Mouse (Mus musculus) thymus, adult 18-20 months (tissue): ENCODE measurements at regions not wholly inside any gene's neighbourhood (a gene's known extent, or its start where the extent isn't known, plus 50 kb on each side); places are given as distances from the start of the nearest gene placed in this dataset.

Experiments used
- DNase-seq, 2 experiments: peaks; one replicate each; pipeline ENCODE4 v3.0.0; 2022; ENCODE audit warnings: mixed read lengths in 2 of 2

GRCm38 (mm10) chr14:120148803-120149202 lies 106.6 kb upstream of the Oxgr1 start:
- DNase-seq, result no peak

GRCm38 (mm10) chr14:120149341-120149741 lies 107.1 kb upstream of the Oxgr1 start:
- no peak for DNase-seq

GRCm38 (mm10) chr14:120150589-120150988 lies 108.4 kb upstream of the Oxgr1 start:
- no peak for DNase-seq

DNA sequence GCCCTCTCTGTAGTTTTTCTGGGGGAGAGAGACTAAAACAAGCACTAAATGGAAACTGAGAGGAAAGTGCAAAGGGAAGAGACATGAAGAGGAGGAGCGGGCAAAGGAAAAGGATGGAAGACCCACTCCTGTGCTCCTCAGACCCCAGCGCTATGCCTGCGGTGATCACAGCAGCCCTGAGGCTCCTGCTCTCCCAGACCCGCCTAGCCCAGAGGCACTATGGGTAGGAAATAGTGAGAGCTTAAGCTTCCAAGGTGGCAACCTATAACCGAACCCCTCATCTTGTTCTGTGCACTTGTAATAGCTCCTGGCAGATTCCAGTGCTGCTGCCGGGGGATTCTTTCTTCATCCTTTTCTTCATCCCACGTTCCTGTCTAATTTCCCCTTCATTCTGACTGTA lies 112.2 kb upstream of the Oxgr1 start:
- DNase-seq, result no peak

- DNase-seq, result no peak
These were observed 111.3 kb upstream of the Mbnl2 start for GRCm38 (mm10) chr14:120164184-120164583.

- DNase-seq, result no peak
These were observed 109.9 kb upstream of the Mbnl2 start for GRCm38 (mm10) chr14:120165496-120166045.

- no peak for DNase-seq
These were observed 104.7 kb upstream of the Mbnl2 start for GRCm38 (mm10) chr14:120170733-120171132.

DNA sequence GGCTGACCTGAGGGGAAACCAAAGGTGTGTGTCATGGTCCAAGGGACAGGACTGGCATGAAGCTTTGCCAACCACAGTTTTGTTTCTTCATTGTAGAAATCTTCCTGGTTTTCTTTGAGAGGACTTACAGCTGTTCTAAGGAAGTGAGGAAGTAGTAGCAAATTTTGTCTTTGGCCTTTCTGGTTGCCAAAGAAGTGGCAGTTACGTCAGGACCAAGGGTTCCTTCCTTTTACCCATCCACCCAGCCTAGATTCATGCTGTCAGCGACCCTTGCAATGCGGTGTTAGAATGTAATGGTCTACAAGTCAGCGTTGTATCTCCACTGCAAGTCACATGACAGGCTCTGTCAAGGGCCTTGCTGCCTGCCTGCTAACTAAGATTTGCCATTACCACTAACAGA lies 103.4 kb upstream of the Mbnl2 start:
- DNase-seq, result no peak

GRCm38 (mm10) chr14:120172844-120173243 lies 102.6 kb upstream of the Mbnl2 start:
- no peak for DNase-seq

GRCm38 (mm10) chr14:120174615-120175014 lies 100.9 kb upstream of the Mbnl2 start:
- DNase-seq, result no peak

DNA sequence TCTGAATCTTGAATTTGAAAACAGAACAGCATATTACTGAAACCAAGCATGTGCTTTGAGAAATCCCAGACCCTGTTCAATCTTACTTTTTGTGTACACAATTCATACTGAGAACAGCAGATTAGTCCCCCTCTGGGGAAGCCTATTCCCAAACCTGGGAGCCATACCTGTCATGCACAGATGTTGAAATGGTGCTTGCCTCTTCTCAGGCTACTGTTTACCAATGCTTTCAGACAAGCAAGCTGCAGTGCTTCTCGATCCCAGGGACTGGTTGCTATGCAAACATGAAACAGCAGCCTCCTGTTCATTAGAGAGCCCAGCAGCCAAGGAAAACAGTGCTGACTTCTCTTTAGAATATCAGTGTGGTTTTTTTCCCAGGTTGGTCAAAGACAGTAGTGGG lies 80.3 kb upstream of the Mbnl2 start:
- no peak for DNase-seq

DNA sequence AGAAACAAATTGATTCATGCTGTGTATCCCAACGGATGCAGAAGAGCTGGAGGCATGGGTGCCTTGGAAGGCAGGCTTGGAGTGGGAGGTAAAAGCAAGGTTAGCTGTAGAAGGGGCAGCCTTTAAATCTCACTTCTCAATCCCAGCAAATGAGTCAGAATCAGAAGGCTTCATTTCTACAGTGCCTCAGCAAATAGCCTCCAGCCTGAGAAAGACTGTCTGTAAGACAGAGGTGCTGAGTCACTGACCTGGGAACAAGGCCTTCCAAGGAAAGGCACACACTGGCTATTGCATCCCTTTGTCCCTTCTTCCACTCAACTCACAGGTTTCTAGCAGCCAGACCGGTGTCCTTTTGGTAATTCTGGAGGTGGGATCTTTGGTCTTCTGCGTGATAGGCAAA lies 63.7 kb upstream of the Mbnl2 start:
- DNase-seq, result no peak

- no peak for DNase-seq
These were observed 62.8 kb upstream of the Mbnl2 start for GRCm38 (mm10) chr14:120212626-120213025.

DNA sequence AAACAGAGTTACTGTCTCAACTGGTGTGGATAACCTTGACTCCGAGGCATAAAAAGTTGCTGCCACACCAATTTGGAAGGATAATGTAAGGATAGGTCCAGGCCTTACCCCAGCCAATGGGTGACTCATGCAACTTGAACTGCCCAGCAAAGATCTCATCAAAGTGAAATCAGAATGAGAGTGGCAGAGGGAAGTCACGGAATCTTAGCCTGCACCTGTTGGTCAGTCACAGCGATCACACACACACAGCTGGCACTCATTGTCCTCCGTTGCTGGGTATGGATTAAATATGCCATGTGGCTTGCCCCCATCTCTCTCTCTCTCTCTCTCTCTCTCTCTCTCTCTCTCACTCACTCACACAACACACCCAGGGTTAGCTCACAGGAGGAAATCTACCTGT lies 56.2 kb upstream of the Mbnl2 start:
- no peak for DNase-seq

DNA sequence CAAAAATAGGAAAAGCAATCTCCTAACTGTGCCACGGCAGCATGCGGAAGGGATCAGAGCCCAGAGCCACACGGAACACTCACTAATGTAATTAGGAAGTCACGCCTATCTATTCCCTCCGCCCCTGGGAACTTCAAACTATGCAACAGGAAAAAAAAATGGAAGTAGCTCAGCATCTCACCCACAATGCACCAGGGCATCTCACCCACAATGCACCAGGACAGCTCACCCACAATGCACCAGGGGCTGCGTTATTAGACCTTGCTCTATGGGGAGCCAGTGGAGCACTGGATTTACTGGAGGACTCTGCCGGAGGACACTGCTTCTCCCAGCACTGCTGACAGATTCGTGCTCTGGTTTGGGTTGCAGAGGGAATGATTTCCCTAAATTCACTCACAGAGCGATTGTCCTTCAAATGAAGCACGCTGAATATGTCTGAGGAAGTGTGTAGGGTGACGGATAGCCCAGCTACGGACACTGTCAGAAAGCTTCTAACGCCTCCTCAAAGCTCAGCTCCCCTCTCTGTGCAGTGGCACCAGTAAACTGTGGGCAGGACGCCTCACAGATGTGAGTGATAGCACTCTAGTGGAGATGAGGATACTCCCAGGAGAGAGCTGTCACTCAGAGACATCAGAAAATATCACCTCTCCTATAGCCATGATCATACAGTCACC lies 51.8 kb upstream of the Mbnl2 start:
- DNase-seq, result no peak

- no peak for DNase-seq
These were observed 51.1 kb upstream of the Mbnl2 start for GRCm38 (mm10) chr14:120224202-120224846.

DNA sequence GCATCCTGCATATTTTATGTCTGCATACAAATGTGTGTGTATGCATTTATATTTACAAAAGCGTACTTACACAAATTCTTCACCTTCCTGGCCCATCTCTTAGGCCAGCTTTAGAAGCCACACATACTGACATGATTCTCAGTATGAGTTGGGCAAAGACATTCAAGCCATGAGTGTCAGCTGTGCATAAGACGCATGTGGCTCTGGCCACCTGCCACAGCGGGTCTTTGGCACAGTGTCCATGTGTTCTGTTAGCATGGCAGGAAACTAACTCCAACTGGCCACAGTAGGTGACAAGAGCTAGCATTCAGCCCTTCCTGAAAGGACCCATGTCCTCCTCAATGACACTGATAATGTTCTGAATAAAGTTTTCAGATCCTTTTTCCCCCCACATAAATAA lies 49.8 kb upstream of the Mbnl2 start:
- no peak for DNase-seq
